Mouse (Mus musculus): ENCODE results near the gene Tpgs1. TPM values are rescaled to one million over a fixed set of nuclear protein-coding genes. Genes with fewer than 3 reads are reported as not detected.

The Tpgs1 gene
- total RNA-seq, 1 experiment from 2014 or later = 0.50 TPM

DNA sequence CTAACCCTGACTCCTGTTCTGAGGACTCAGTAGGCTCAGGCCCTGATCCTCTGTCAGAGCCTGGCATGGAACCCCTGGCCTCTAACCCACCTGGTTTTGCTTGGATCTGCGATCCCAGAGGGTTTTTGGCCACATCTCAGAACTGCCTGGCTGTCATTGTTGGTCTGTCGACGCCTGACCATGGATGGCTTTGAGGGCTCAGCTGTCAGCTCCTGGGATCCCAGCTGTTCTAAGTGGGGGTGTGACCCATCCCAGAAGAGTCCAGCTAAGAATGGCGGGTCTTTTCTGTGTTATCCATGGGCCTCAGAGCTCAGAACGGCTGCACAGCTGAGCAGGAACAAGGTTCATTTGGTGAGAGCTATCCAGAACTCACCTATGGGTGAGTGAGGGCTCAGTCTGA lies 51.9 kb downstream of the Tpgs1 start:
- no peak for ATAC-seq (replicated peaks in 1 of 2; ENCODE audit: insufficient read depth in 1 of 2, low FRiP score in 2 of 2, low TSS enrichment in 1 of 2, low read depth in 1 of 2, poor library complexity in 2 of 2, severe bottlenecking in 2 of 2)

GRCm38 (mm10) chr10:79723047-79723446 lies 53.9 kb downstream of the Tpgs1 start:
- ATAC-seq (replicated peaks in 1 of 2; ENCODE audit: insufficient read depth in 1 of 2, low FRiP score in 2 of 2, low TSS enrichment in 1 of 2, low read depth in 1 of 2, poor library complexity in 2 of 2, severe bottlenecking in 2 of 2) = no peak

- ATAC-seq (replicated peaks in 1 of 2; ENCODE audit: insufficient read depth in 1 of 2, low FRiP score in 2 of 2, low TSS enrichment in 1 of 2, low read depth in 1 of 2, poor library complexity in 2 of 2, severe bottlenecking in 2 of 2) = no peak
Observed at GRCm38 (mm10) chr10:79723692-79724091, 54.5 kb downstream of the Tpgs1 start.

Other genes with a start within 250 kb of the Tpgs1 start
- not detected in 2 replicates for gene Vmn2r83, start 200.6 kb upstream of the Tpgs1 start, total RNA-seq (2017)
- gene Plpp2, start 135.6 kb upstream of the Tpgs1 start, total RNA-seq (2017) = 7.4 and 11.1 TPM in 2 replicates
- 17.9 and 18.5 TPM in 2 replicates for gene Mier2, start 114.2 kb upstream of the Tpgs1 start, total RNA-seq (2017)
- not detected in 2 replicates for gene Theg, start 82.0 kb upstream of the Tpgs1 start, total RNA-seq (2017)
- gene C2cd4c, start 55.3 kb upstream of the Tpgs1 start, total RNA-seq (2017) = 0.10 TPM in 1 of 2 replicates, not detected in the other
- not detected in 2 replicates for gene Shc2, start 31.5 kb upstream of the Tpgs1 start, total RNA-seq (2017)
- gene Odf3l2, start 23.6 kb upstream of the Tpgs1 start, total RNA-seq (2017) = not detected in 2 replicates
- not detected in 2 replicates for gene Madcam1, start 4.8 kb upstream of the Tpgs1 start, total RNA-seq (2017)
- 64.2 and 65.0 TPM in 2 replicates for gene Cdc34, start 12.8 kb downstream of the Tpgs1 start, total RNA-seq (2017)
- gene Gzmm, start 19.7 kb downstream of the Tpgs1 start, total RNA-seq (2017) = 0.94 TPM in 1 of 2 replicates, not detected in the other
- 203 and 235 TPM in 2 replicates for gene Bsg, start 35.1 kb downstream of the Tpgs1 start, total RNA-seq (2017)
- gene Hcn2, start 47.3 kb downstream of the Tpgs1 start, total RNA-seq (2017) = 0.44 TPM in 1 of 2 replicates, not detected in the other
- 10.9 and 12.1 TPM in 2 replicates for gene Polrmt, start 77.2 kb downstream of the Tpgs1 start, total RNA-seq (2017)
- gene Fgf22, start 85.7 kb downstream of the Tpgs1 start, total RNA-seq (2017) = not detected in 2 replicates
- 16.1 and 21.7 TPM in 2 replicates for gene Rnf126, start 97.6 kb downstream of the Tpgs1 start, total RNA-seq (2017)
- 0.99 and 1.6 TPM in 2 replicates for gene Fstl3, start 107.9 kb downstream of the Tpgs1 start, total RNA-seq (2017)
- gene Prss57, start 121.6 kb downstream of the Tpgs1 start, total RNA-seq (2017) = 10.0 and 18.4 TPM in 2 replicates
- gene Palm, start 124.2 kb downstream of the Tpgs1 start, total RNA-seq (2017) = 8.8 and 12.4 TPM in 2 replicates
- gene Misp, start 151.6 kb downstream of the Tpgs1 start, total RNA-seq (2017) = 0.13 TPM in 1 of 2 replicates, not detected in the other
- 165 and 178 TPM in 2 replicates for gene Ptbp1, start 185.1 kb downstream of the Tpgs1 start, total RNA-seq (2017)
- 25.6 and 141 TPM in 2 replicates for gene Prtn3, start 205.1 kb downstream of the Tpgs1 start, total RNA-seq (2017)
- 67.8 and 93.7 TPM in 2 replicates for gene Plppr3, start 205.3 kb downstream of the Tpgs1 start, total RNA-seq (2017)
- gene Elane, start 216.9 kb downstream of the Tpgs1 start, total RNA-seq (2017) = 41.4 and 147 TPM in 2 replicates
- gene Cfd, start 221.5 kb downstream of the Tpgs1 start, total RNA-seq (2017) = not detected in 2 replicates
- gene Med16, start 239.6 kb downstream of the Tpgs1 start, total RNA-seq (2017) = 26.8 and 34.2 TPM in 2 replicates
- gene Gm26602, start 241.5 kb downstream of the Tpgs1 start, total RNA-seq (2017) = not detected in 2 replicates
- gene Kiss1r, start 247.6 kb downstream of the Tpgs1 start, total RNA-seq (2017) = 0.10 and 0.19 TPM in 2 replicates

All from hematopoietic stem cell, adult 5-6 weeks (primary cell).